Mouse (Mus musculus) cerebellum, postnatal 25 days (tissue): Measurements from ENCODE around the gene Bsn.

Source experiments
- DNase-seq, 2 experiments: peaks; one replicate each; pipeline ENCODE4 v3.0.0; 2021; ENCODE audit warnings: mixed read lengths in 2 of 2

Gene Bsn

DNA sequence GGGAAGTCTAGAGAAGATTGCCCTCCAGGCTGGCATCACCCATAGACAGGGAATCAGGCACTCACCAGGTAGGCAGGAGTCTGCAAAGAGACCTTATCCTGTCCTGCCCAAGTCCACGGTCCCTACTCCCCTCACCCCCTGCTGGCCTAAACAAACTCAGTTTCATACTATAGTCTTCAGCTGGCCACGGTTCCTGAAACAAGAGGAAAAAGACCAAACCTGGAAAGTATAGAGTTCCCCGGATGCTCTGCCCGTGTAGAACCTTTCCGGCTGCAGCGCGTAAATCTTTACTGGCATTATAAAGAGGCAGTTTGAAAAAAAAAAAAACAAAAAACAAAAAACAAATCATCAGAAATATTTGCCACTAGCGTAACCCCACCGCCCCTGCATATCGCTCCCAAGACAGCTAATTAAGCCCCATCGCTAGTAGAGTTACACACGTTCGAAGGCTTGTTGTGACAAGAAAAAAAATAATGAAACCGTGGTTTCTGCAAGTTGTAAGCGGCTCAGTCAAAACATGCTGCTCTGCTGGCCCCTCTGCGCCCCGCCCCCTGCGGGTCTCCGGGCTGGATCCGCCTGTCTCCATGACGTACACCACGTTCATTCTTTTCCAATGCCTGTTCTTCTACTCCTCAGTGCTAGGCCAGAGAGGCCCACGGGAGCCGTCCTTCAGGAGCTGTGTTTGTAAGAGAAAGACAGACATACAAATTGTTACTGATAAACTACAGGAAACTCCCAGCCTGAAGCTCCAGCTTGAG lies 6.9 kb upstream of the Bsn start:
- DNase-seq: no peak

- DNase-seq: peak in 1 of 2 experiments; percentile 70
These were observed 6.0 kb upstream of the Bsn start for GRCm38 (mm10) chr9:108196222-108196621.

- no peak for DNase-seq
These were observed 747 bp downstream of the Bsn start for GRCm38 (mm10) chr9:108189488-108189786.

GRCm38 (mm10) chr9:108189023-108189422 lies 1.2 kb downstream of the Bsn start:
- no peak for DNase-seq

- DNase-seq: no peak
These were observed 1.7 kb downstream of the Bsn start for GRCm38 (mm10) chr9:108188511-108188910.

GRCm38 (mm10) chr9:108187616-108188015 lies 2.6 kb downstream of the Bsn start:
- peak; percentile 56 for DNase-seq

- no peak for DNase-seq
These were observed 4.4 kb downstream of the Bsn start for GRCm38 (mm10) chr9:108185786-108186185.

- peak; percentile 73 for DNase-seq
These were observed 6.6 kb downstream of the Bsn start for GRCm38 (mm10) chr9:108183531-108183994.

GRCm38 (mm10) chr9:108182806-108183506 lies 7.2 kb downstream of the Bsn start:
- DNase-seq: peak in 1 of 2 experiments; percentile 67

DNA sequence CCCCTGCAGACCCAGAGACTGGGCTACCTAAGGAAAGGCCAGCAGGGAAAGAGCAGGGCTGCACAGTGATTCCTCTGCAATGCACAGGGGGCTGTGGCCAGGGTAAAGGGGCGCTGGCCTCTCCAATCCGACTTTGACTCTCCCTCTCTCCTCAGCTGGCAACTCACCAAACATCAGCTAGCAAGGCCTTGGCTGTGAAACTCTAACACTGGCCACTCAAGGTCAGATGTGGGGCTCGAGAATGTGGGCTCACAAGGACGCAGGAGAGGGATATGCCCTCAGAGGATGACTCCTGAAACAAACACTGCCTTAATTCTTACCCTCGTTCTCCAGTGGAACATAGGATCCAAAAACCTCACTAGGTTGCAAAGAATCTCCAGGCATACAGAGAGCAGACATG lies 11.8 kb downstream of the Bsn start:
- peak in 1 of 2 experiments; percentile 21 for DNase-seq

DNA sequence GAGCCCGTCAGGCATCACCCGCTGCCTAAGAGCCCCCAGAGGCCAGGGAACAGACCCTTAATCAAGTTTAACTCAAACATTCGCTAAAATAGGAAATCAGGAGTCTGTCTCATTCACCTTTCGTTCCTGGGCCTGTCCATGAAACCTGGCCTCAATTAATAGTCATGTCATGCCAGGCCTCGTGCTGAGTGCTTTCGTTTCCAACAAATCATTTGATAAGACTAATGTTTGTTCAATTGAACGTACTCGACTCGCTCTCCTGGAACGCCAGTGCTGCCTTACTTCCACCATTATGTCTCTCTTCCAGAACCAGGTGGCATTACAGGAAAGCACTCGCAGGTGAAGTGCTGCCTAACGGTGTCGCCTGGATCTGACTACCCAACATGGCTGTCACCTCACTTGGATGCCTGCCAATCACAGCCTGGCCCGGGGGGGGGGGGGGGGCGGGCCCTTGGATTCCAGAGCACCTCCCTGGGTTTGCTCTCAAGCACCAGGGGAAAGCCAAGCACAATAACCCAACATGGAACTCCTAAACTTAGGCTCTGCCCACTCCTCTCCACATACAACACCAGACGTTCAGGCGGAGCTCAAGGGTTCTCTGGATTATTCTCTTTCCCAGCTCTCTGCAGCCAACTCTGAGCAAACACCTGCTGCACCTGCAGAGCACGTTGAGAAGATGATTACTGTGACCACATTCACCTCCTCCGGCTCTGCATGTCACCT lies 14.9 kb downstream of the Bsn start:
- peak; percentile 52 to 58 for DNase-seq

GRCm38 (mm10) chr9:108172777-108173350 lies 17.3 kb downstream of the Bsn start:
- no peak for DNase-seq

GRCm38 (mm10) chr9:108169751-108170150 lies 20.4 kb downstream of the Bsn start:
- no peak for DNase-seq

DNA sequence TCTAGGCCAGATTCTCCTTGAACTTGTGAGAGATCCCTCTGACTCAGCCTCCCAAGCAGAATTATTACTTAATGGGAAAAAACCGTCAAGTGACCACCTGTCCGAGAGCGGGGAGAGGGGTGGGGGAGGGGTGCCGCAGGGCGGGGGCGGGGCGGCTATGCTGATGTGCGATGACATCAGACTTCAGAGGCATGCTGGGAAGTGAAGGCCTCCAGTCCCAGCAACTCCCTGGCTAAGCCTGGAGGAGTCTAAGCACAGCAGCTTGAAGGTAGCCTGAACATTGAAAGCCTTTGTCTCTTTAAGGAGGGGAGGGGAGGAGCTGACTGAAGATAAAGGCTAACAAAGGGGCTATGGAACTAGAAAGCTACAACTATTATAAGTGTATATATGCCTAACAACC lies 25.0 kb downstream of the Bsn start:
- DNase-seq: no peak

GRCm38 (mm10) chr9:108163646-108164284 lies 26.4 kb downstream of the Bsn start:
- peak in 1 of 2 experiments; percentile 44 for DNase-seq

DNA sequence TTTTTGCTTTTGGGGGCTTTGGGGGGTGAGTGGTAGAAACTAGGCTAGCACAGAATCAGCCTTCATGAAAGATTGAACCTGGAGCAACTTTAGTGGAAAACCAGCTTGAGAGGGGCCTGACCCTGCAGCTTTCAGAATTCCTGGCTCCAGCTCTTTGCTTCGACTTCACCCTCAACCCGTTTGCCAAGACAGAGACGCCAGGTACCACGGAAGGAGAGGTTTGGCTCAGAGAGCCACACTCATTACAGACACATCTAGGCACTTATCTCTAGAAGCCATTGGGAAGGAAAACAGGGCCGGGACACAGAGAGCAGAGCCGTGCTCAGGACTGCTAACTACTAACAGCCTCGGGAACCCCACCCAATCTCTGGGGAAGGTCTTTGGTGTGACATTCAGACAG lies 32.3 kb downstream of the Bsn start:
- DNase-seq: peak; percentile 71 to 73

DNA sequence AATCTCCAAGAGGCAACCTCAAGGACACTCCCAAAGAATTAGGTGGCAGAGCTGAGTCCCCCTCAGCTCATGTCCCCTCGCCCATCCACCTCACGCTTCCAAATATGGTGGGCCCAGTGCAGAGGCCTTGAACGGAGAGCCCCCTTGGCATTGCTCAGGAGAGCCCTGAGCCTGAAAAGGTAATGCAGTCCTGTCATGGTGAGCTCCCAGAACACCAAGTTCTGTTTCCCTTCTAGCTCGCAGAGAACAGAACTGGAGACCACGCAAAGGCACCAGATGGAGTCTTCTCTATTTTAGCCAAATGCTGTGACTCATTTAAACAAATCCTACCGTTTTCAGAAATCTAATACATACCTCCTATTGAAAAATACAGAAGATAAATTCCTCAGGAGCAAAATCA lies 32.7 kb downstream of the Bsn start:
- DNase-seq: peak; percentile 59 to 68

DNA sequence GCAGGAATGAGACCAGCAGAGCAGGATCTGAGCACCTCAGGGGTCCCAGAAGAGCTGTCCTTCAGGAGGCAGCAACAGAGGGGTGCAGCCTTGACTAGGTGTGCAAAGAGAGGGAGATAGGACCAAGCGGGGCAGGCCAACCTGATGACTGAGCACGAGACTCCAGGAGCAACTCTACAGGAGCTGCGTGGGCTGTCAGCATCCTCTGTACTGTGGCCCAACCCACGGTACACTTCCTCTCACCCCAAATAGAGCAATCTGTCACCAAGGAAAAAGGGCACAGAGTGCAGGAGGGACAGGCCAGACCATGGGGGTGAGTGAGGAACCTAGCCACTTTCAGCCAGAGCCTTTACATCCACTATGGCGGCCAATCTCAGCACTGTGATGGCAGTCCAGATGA lies 33.4 kb downstream of the Bsn start:
- peak; percentile 79 to 81 for DNase-seq

DNA sequence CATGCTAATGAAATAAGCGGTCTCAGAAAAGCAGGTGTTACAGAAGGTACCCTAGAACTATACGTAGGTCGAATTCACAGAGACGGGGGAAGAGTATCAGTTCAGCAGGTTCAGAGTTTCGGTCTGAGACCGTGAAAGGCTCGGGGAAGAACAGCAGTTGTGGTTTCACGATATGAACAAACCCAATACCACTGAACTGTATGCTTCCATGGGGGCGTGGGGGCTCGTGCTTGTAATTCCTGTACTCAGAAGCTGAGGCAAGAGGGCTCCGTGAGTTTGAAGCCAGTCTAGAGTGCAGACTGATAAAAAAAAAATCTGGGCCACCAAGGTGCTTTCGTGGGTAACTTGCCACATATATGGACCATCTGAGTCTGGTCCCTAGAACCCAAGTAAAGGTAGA lies 35.4 kb downstream of the Bsn start:
- peak in 1 of 2 experiments; percentile 28 for DNase-seq

DNA sequence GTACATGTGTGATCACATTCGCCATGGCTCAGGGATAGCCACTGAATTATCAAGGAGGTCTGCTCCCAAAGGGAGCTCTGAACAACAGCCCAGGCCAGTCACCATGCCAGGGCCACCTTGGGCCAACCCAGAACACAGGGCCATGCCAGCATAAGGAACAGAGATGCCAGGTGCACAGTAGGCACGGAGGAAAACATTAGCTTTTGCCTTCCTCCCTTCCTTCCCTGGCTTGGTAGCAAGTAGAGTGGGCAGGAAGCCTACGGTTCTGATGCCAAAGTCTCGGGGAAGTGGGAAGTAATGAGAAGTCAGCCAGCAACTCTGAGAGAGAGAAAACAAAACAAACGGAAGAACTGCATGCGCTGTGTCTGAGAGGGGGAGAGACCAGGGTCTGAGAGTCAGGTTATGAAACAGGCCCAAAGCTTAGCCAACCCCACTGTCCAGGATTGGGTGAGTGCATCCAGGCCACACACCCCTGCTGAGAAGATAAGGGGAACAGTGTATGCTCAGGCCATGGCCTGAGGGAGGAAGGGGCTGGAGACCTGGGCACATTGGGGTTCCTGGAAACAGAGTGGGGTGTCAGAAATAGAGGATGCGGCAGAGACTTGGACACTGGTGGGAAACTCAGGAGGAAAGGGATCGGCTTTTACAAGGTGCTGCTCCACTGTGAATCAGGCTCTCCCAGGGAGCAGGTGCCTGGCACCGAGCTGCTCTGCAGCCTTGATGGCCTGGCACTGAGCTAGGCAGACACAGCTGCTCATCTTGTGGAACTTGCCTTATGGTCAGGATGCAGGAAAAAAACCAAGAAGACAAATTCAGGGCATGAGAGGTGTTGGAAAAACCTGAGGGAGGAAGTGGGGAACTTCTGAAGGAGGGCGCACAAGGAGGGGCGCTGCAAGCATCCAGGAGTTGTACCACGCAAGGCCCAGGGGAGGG lies 36.4 kb downstream of the Bsn start:
- peak; percentile 94 to 95 for DNase-seq

GRCm38 (mm10) chr9:108150486-108150885 lies 39.7 kb downstream of the Bsn start:
- DNase-seq: no peak

DNA sequence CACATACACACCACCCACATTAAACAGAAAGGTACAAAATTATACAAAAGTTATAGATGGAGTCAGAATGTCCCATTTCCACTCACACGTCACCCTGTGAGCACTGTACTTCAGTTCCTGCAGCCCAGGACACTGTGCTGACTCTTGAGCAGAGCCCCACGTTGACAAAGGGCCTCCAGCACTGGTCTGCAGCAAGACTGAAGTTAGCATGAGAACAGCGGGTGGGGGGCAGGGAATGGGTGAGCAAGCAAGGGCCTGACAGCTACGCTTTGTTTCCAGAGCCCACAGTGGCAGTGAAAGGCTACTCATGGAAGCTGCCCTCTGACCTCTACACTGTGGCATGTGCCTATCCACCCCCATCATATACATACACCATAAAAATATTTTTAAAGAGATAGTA lies 40.4 kb downstream of the Bsn start:
- DNase-seq: peak in 1 of 2 experiments; percentile 32
